Mouse (Mus musculus) ES-E14 (cell line): ENCODE measurements around the gene Med9.

Experiments
- HCFC1 ChIP-seq: IDR thresholded peaks from 2 replicates; pipeline ENCODE4 v1.6.1; 2012; ENCODE audit warnings: low read length, inconsistent platforms, borderline replicate concordance; ENCODE audit not compliant: insufficient read depth
- ZC3H11A ChIP-seq: IDR thresholded peaks from 2 replicates; pipeline ENCODE4 v1.6.1; 2012; ENCODE audit warnings: low read depth, mild to moderate bottlenecking, inconsistent platforms, low read length, borderline replicate concordance
- ZNF384 ChIP-seq: IDR thresholded peaks from 2 replicates; pipeline ENCODE4 v1.6.1; 2012; ENCODE audit warnings: low read depth, low read length, inconsistent platforms

- TF ChIP-seq ZNF384 (peak; percentile 90), HCFC1 (no peak), ZC3H11A (no peak)
Observed at GRCm38 (mm10) chr11:59906521-59907123, 41.4 kb upstream of the Med9 start.
